Mouse (Mus musculus) retina, postnatal 1 day (tissue): ENCODE results near the gene Terb2.
"Not testable (repeated sequence)": the region's sequence is repeated elsewhere in the genome, so short reads cannot be mapped to it uniquely, and the experiment has no call there.

Source experiments
- DNase-seq: peaks from one replicate; pipeline ENCODE4 v3.0.0-alpha.2; 2012

Gene Terb2

DNA sequence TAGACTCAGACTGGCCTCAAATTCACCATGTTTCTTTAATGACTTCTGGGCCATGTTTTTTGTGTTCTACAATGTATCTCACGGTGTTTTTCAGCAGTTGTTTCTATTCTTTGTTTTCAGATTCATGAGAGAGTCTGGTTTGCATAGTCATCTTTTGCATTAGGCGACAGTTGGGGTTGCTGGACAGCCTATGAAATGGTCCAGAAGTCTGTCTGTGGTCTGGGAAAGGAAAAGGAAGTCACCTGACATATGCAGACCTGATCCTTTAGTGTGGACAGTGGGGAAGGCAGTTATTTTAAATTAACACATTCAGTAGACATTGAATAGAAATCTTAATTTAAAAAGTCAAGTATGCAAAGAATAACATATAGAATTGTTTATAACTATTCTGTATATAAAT is 23.5 kb upstream of the Terb2 start:
- DNase-seq: no peak

DNA sequence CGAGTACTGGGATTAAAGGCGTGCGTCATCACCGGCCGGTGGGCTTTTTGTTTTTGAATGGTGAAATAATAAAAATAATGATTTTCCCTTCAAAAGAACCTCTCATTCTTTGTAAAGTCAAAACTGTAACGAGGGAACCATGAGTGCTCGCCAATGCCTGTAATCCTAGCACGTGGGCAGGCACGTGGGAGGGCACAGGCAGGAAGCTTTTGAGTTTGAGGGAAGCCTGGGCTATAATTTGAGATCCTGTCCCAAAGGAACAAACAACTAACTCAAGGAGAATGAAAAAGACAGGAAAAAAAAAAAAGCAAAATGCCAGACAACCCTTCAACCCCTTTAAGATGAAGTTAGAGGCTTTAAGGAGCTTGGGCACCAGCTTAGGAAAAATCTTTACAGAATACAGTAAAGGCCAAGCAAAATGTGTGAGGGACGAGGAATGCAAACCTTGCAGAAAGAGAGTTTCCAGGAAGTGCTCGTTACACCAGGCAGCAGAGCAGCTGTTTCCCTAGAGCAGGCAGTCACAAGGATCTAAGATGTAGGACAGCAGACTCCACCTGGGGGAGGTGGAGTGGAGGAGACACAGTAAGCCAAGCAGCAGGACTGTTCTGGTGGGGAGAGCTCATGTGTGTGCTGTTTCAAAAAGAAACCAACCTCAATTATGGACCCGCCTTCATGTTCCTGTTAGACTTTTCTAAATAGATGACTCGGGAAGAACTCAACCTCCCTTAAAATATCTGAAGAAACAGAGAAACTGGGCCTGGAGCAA is 22.5 kb upstream of the Terb2 start:
- DNase-seq: no peak

DNA sequence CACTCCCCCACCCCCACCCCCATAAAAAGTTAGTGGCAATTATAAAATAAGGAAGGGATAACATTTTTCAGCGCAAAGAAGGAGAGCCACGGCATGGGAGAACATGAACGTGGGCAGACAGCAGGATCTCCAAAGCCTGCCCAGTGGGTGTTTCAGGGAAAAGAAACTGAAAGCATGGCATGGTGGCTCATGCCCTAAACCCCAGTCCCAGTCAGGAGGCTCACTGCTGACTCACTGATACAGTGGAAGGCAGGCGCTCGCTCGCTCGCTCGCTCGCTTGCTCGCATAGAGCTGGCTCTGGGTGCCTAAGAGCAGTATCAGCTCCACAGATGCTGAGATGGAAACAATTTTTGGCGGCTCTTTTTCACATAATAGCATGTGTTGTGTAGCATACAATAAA is 21.8 kb upstream of the Terb2 start:
- no peak for DNase-seq

DNA sequence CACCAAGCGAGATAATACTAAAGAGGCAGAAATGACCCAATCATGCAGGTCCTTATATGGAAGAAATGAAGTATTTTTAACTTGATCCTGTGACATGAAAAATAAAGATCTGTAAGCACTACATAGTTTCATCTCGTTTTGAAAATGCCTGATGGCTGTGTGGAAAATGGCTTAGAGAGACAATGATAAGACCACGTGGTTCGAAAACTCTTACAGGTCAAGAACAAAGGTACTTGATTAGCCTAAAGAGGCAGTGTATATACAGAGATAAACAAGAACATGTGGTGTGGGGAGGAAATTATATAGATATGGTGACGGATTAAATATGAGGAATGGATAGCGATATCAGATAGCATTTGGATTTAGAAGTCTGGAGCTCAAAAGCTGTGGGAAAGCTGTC is 14.8 kb upstream of the Terb2 start:
- no peak for DNase-seq

DNA sequence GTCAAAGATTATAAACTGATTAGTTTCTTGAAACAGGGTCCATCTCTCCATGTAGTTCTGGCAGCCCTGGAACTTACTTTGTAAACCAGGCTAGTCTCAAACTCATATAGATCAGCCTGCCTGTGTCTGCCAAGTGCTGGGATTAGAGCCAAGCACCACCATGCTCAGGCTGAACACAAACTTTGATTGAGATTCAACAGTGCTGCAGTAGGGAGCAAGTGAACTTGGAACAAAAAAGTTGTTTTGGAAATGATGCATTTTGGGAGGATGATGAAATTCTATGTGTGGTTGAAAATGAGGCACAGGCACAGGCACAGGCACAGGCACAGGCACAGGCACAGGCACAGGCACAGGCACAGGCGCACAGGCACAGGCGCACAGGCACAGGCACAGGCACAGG is 13.9 kb upstream of the Terb2 start:
- DNase-seq: no peak

DNA sequence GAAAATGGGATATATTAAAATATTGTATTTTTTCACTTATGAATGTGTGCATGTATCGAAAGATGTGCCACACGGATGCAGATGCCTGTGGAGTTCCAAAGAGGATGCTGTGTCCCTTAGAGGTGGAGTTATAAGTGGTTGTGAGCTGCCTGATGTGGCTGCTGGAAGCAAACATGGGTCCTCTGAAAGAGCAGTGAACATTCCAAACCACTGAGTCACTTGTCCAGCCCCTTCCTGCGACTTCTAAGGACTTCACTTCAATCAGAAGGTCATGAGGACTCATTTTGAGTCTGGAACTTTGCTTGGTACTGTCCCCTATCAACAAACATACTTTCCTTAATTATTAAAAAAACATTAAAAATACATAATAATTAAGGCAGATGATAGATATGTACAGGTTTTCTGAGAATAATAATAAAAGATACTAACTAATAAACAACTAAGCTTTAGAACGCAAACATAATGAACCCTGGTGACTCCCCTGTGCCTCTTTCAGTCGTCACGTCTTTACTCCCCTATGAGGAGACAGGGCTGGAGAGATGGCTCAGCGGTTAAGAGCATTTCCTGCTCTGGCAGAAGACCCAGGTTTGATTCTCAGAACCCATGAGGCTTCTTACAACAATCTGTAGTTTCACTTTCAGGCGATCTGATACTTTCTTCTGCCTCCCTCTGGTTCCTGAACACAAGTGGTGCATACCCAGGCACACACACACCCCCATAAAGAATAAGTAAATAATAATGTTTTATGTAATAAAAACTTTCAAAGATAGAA is 5.8 kb upstream of the Terb2 start:
- no peak for DNase-seq

DNA sequence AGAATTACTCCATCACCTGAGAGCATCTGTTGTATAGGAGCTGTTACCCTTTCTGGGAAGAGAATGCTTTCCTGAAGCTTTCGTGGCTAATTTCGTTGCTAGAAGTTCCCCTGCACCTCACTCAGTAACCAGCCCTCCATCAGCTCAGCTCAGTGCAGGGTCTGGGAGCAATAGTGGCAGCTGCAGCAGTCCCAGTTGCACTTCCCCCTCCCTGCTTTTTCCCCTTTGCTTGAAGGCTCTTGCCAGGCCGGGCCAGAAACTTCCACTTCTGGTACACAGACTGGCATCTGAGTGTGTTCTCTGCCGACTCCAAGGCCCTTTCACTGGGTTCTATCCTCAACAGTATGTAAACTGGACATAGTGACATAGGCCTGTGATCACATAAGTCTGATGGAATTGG is 986 bp upstream of the Terb2 start:
- DNase-seq: no peak

DNA sequence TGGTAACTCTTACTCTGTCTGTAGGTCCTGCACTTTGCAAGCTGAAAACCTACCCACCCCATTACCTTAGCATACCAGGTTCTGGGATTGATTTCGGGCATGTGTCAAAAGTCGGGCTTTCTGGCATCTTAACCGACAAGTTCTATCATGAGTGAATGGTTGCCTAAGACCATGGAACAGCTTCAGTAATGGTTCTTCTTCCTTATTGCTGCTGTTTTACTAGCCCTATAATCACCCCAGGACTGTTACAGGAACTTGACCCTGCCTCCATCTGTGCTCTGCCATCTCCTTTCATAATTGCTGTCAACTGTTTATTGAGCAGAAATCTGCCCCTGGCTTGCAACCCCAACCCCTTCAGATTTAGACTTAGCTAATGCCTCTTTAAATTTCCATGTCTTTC is 679 bp downstream of the Terb2 start:
- no peak for DNase-seq

DNA sequence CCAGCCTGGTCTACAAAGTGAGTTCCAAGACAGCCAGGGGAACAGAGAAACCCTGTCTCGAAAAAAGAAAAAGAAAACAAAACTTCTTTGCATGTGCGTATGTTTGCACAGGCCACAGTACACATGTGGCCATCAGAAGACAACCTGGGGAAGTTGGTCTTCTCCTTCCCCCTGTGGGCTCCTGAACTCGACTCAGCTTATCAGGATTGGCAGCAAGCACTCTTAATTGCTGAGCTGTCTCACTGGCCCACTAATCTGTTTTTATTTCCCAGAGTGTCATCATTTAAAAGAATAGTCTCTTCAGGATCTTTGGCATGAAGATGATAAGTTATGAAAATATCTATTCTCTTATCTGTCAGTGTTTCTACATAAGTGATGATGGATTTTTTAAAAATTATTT is 5.8 kb downstream of the Terb2 start:
- no peak for DNase-seq

DNA sequence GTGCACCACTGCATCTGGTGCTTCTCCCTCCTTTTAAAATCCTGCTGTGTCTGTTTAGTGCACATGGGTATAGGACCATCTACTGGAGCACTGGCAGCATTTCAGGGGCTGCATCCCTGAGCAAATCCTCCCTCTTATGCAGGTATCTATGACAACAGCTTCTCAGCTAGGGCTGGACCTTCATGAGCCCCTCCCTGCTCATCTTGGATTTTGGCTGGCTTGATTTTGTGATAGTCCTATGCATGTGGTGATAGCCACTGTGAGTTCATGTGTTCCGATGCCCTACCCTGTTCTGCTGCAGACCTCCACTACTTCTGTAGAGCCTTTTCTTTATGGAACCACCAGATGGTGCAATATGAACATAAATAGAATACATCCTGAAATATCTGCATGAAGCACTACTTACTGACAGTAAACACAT is 8.4 kb downstream of the Terb2 start:
- peak; percentile 66 for DNase-seq

DNA sequence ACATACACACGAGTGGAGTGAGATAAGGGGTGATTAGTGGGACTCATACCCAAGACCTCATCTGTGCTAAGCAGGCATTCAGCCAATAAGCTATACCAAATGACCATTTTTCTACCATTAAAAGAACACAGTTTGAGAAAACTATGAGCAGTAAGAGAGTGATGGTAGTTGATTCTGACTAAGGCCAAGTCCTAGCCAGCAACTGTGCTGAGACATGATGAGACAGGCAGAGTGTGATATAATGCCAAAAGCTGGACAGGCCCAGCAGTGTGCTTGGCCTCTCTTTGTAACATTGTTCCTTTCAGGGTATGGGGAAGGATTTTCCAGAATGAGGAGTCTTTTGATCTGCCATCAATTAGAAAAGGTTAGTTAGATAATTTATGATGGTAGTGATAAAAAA is 15.4 kb downstream of the Terb2 start:
- no peak for DNase-seq

DNA sequence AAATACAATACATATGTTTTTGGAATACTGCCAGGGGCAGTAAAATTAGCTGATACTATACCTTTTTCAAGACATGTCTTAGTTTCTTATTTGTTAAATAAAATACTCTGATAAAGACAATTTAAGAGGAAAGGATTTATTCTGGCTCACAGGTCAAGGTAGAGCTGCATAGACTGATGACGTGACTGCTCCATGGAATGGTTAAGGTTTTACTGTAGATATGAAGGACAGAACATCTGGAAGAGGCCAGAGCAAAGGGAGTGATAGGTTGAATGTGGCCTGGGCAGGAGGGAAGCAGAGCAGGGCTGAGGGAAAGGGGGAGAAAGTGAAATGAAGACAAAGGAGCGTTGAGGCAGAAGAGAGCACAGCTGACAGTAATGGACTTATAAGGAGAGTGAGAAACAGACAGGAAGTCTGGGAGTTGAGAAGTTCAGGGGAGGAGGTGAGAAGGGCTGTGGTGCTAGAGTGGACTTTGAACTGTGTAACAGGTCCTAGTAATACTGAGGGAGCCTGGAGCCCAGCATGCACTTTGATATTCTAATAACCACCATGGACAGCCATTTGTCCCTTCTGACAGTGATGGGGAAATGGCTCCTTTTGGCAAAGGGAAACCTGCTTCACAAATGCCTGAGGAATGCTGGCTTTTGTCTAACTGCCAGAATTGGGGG is 20.5 kb downstream of the Terb2 start:
- no peak for DNase-seq

DNA sequence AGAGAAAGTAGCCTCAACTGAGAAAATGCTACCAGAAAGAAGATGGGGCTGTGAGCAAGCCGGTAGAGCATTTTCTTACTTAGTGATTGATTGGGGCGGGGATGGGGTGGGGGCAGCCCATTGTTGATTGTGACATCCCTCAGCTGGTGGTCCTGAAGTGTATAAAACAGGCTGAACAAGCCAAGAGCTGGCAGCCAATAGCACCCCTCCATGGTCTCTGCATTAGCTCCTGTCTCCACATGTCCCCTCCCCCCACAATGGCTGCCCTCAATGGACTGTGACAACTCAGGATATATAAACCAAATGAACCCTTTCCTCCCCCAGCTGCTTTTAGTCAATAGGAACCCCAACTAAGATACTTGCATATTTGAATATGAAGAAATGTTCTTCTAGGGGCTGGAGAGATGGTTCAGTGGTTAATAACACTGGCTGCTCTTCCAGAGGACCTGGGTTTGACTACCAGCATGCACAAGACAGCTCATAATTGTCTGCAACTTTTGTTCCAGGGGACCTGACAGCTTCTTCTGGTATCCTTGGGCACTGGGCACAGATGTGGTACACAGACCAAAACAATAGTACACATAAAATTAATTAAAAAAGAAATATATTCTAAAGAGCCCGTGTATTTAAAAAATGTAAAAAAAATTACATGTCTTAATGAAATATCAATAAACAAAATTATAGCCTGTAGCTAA is 24.6 kb downstream of the Terb2 start:
- no peak for DNase-seq

DNA sequence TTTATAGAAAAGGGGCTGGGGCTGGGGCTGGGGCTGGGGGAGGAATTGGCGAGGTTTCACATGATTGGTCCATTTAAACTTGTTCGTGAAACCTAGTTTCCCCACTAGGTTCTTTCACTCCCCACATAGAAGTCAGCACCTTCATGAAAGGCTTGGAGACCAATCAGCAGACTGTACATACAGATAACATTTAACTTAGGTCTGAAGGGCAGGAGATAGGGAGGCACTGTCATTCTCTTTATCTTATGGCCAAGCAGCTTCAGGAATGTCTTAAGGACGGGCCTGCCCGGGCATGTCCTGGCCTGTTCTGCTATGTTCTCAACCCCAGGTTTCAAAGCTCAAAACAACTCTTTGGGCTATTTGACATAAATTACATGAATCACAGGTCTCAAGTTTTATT is 31.0 kb downstream of the Terb2 start:
- not testable (repeated sequence) for DNase-seq

DNA sequence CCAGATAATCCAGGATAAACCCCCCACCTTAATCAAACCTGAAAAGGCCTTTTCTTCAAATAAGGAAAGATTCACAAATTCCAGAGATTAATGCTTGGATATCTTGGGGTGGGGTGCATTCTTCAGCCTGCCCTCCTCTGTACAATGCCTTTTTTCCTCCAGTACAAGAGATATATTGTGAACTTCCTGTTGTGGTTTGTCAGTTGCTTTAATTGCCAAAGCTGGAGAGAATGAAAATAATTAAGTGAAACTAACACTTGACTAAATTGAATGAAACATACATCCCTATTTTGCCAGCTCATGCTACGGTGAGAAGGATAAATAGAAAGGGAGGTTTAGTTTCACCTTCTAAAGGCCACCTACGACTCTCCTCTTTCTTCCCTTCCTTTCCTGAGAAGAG is 32.2 kb downstream of the Terb2 start:
- DNase-seq: no peak

DNA sequence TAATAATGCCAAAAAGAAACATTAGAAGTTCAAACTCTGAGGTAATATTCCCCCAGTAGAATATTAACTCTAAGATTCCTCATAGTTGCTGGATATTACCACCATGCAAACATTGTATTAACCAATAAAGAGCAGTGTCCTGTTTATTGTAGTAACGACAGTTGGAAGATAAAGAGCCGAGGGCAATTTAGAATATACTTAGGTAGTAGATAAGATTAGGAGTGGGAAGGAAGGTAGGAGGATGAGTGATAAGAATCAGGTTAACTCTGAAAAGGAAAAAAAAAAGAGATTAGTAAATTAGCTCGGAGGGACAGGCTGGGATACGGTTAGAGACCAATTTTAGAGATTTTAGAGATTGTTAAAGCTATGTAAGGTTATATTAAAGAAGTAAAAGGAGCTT is 35.3 kb downstream of the Terb2 start:
- no peak for DNase-seq

DNA sequence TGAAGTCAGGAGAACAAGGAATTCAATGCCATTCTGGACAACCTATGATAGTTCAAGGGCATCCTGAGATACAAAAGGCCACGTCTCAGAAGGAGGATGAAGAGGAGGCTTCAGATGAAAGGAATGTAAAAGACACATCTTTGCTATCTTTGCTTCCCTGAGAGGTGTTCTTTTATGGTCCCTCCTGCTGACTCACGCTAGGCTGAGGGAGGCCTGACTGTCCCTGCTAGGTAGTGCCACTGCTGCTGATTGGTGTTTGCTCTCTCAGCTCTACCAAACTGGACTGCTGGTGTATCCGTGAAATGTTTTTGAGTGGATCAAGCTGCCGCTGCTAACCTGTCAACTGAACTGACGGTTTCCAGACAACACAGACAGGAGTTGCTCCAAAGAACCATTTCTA is 35.7 kb downstream of the Terb2 start:
- DNase-seq: no peak

DNA sequence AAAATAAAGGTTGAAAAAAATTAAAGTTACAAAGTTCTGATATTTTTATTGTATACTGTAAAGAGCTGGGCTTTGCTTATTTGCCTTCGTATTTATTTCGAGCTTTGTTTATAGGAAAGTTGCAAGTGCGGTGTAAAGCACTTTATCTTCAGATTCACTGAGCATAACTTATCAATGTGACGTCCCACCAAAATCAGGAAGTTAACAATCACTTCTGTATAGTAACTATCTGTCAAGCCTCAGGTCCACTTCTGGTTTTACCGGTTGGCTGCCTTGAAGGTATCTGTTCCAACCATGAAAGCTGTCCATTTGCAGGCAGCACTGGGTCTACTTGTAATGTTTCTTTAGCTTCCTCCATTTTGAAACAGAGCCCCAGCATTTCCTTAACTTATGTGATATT is 36.2 kb downstream of the Terb2 start:
- no peak for DNase-seq

DNA sequence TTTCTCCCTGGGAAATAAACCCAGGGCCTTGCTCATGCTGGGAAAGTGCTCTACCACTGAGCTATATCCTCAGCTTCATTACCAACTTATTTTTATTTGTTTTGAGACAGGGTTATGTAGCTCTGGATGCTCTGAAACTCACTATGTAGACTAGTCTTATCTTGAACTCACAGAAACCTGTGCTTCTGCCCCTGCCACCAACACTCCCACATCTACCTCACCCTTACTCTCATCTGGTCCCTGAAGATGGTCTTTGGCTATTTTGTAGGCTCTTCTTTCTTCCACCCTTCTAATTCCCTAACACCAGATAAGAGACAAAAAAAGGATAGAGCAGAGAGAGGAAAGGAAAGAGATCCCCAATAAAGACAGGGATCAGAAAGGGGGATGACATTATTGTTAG is 37.6 kb downstream of the Terb2 start:
- DNase-seq: no peak

DNA sequence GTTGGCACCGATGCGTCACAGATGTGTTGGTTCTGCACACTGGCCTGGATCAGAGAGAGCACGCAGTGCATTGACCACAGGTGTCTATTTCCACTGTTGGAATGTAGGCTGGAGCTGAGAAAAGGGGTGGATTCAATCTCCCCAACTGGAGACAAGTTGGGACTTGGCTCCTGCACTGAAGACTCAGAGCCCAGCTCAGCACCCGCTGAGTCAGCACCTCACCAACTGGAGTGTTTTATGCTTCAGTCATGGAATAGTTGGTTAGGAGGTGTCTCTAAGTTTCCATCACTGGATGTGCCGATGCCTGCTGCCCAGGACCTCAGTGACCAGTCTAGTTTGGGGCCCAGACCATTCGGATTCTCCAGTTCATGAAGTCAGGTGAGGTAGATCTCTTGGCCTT is 44.3 kb downstream of the Terb2 start:
- DNase-seq: no peak

DNA sequence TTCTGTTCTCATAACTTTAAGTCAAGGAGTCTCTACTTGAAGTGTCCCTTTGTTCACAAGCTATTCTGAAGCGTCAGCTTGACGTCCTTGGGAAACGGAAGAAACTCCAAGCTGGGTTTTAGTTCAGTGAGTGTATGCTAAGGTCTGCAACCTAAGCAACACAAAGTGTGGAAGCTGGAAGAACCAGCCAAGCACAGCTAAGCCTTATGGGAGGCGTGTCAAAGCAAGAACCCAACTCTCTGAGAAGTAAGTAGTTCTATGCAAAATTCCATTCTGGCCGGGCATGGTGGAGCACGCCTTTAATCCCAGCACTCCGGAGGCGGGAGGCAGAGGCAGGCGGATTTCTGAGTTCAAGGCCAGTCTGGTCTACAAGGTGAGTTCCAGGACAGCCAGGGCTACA is 45.5 kb downstream of the Terb2 start:
- DNase-seq: no peak

DNA sequence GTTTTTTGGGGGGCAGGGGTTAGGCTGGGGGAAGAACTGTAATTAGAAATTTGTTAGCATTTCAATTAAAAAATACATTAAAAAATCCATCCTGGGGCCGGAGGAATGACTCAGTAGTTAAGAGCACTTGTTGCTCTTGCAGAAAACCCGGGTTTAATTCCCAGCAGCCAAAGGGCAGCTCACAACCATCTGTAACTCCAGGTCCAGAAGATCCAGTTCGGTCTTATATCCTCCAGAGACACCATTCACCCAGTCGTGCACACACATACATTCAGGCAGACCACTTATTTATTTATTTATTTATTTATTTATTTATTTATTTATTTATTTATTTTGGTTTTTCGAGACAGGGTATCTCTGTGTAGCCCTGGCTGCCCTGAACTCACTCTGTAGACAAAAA is 47.3 kb downstream of the Terb2 start:
- no peak for DNase-seq

DNA sequence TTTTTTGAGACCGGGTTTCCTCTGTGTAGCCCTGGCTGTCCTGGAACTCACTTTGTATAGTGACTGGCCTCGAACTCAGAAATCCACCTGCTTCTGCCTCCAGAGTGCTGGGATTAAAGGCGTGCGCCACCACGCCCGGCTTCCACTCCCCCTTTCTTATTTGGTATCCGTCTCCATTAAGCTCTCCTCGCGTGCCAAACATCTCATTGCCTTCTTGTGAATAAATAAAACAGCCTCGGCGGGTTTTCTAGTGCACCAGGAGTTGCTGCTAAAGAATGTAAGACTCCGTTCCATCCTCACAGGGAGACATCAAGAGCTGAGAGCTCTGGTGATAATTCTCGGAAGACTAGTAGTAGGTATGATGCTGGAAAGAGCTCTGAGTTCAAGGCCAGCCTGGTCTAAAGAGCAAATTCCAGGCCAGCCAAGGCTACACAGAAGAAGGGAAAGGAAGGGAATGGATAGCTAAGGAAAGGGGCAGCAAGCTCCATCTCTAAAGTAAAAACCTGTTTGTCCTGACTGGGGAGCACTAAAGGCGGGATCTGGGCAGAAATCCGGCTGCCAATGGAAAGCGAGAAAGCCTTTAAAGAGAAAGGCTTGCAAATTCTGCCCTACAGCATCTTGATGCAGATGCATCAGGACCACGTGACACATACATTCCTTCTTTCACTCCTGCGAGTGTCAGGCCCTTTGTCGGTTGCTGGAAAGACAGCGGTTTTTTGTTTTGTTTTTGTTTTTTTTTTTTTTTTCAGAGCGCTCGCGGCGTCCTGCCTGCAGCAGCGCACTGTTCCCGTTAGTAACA is 47.9 kb downstream of the Terb2 start:
- DNase-seq: no peak
